Mouse (Mus musculus): ENCODE results near the gene Urad. TPM values are rescaled to one million over a fixed set of nuclear protein-coding genes. Genes with fewer than 3 reads are reported as not detected.

The Urad gene
- polyA plus RNA-seq, 1 experiment from 2014 or later: 1.6 TPM

DNA sequence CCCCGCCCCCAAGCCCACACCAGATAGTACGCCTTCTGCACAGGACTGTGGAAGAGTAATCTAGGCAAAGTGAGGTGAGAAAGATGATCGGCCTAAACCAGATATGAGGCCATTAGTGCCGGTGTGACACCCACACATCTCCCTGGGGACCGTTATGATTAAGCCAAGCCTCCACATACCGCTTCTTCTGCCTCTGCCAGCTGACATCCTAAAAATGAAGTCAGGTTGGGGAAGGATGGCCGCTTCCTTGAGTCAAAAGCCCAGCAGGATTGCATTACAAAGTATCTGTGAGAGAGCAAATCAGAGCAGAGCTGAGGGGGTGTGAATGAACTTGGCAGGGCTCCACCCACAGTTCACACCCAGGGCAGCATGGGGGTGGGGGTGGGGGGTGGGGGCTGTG, 10.5 kb upstream of the Urad start:
- Histone ChIP-seq H3K27ac (ENCODE audit: low read length) (no peak overlapping the region), H3K4me1 (ENCODE audit: control insufficient read depth, low read depth, low read length) (no peaks in the 10 kb centered on the region), H3K4me3 (ENCODE audit: low read depth, low read length) (no peak overlapping the region), H3K27me3 (ENCODE audit: control insufficient read depth, insufficient read depth, low read depth, low read length) (no peaks in the 10 kb centered on the region), H3K36me3 (ENCODE audit: control insufficient read depth, insufficient read depth) (no peaks in the 10 kb centered on the region), H3K9me3 (replicated peaks; ENCODE audit: control insufficient read depth, low read length) (no peaks in the 10 kb centered on the region), H3K4me2 (ENCODE audit: low read depth, low read length) (no peak overlapping the region), H3K9ac (ENCODE audit: low read depth, low read length) (no peak overlapping the region)
- no peak for ATAC-seq (ENCODE audit: low read depth)
- 38% methylated on average over 7 of the region's 7 CpGs for WGBS (ENCODE audit: insufficient replicate concordance)

GRCm38 (mm10) chr5:147331547-147331946, 9.3 kb upstream of the Urad start:
- H3K27me3 ChIP-seq (ENCODE audit: control insufficient read depth, insufficient read depth, low read depth, low read length): no peaks in the 10 kb centered on the region
- no peak overlapping the region for H3K4me3 ChIP-seq (ENCODE audit: low read depth, low read length)
- H3K9ac ChIP-seq (ENCODE audit: low read depth, low read length): no peak overlapping the region
- no peak for ATAC-seq (ENCODE audit: low read depth)
- H3K4me1 ChIP-seq (ENCODE audit: control insufficient read depth, low read depth, low read length): no peaks in the 10 kb centered on the region
- 38% methylated on average over 2 of the region's 2 CpGs for WGBS (ENCODE audit: insufficient replicate concordance)
- no peak overlapping the region for H3K4me2 ChIP-seq (ENCODE audit: low read depth, low read length)
- no peaks in the 10 kb centered on the region for H3K36me3 ChIP-seq (ENCODE audit: control insufficient read depth, insufficient read depth)
- H3K27ac ChIP-seq (ENCODE audit: low read length): no peak overlapping the region
- no peaks in the 10 kb centered on the region for H3K9me3 ChIP-seq (replicated peaks; ENCODE audit: control insufficient read depth, low read length)

- Histone ChIP-seq H3K9me3 (replicated peaks; ENCODE audit: control insufficient read depth, low read length) (no peaks in the 10 kb centered on the region), H3K36me3 (ENCODE audit: control insufficient read depth, insufficient read depth) (no peaks in the 10 kb centered on the region), H3K4me2 (ENCODE audit: low read depth, low read length) (no peak overlapping the region), H3K4me1 (ENCODE audit: control insufficient read depth, low read depth, low read length) (no peaks in the 10 kb centered on the region), H3K27ac (ENCODE audit: low read length) (no peak overlapping the region), H3K9ac (ENCODE audit: low read depth, low read length) (no peak overlapping the region), H3K27me3 (ENCODE audit: control insufficient read depth, insufficient read depth, low read depth, low read length) (no peaks in the 10 kb centered on the region), H3K4me3 (ENCODE audit: low read depth, low read length) (no peak overlapping the region)
- WGBS (ENCODE audit: insufficient replicate concordance): 62% methylated on average over 11 of the region's 11 CpGs
- ATAC-seq (ENCODE audit: low read depth): no peak
Observed at GRCm38 (mm10) chr5:147329946-147330345, 7.7 kb upstream of the Urad start.

DNA sequence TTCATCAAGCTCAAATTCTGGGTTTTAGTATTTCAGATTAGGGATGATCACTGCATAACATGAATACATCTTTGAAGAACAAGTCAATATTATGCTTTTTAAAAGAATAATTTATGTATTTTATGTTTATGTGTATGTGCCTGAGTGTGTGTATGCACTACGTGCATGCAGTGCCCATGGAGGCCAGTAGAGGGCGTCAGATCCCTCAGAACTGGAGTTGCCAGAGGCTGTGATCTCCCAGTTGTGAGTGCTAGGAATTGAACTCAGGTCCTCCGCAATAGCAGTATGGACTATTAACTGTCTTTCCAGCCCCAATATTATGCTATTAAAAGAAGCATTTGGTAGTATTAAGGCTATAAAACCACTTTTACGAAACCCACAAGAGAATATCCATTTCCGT, 5.4 kb upstream of the Urad start:
- no peak overlapping the region for H3K4me2 ChIP-seq (ENCODE audit: low read depth, low read length)
- no peaks in the 10 kb centered on the region for H3K9me3 ChIP-seq (replicated peaks; ENCODE audit: control insufficient read depth, low read length)
- 70% methylated on average over 5 of the region's 5 CpGs for WGBS (ENCODE audit: insufficient replicate concordance)
- no peak overlapping the region for H3K27ac ChIP-seq (ENCODE audit: low read length)
- no peak overlapping the region for H3K9ac ChIP-seq (ENCODE audit: low read depth, low read length)
- H3K27me3 ChIP-seq (ENCODE audit: control insufficient read depth, insufficient read depth, low read depth, low read length): no peaks in the 10 kb centered on the region
- no peaks in the 10 kb centered on the region for H3K36me3 ChIP-seq (ENCODE audit: control insufficient read depth, insufficient read depth)
- ATAC-seq (ENCODE audit: low read depth): no peak
- H3K4me3 ChIP-seq (ENCODE audit: low read depth, low read length): no peak overlapping the region
- H3K4me1 ChIP-seq (ENCODE audit: control insufficient read depth, low read depth, low read length): no peaks in the 10 kb centered on the region

DNA sequence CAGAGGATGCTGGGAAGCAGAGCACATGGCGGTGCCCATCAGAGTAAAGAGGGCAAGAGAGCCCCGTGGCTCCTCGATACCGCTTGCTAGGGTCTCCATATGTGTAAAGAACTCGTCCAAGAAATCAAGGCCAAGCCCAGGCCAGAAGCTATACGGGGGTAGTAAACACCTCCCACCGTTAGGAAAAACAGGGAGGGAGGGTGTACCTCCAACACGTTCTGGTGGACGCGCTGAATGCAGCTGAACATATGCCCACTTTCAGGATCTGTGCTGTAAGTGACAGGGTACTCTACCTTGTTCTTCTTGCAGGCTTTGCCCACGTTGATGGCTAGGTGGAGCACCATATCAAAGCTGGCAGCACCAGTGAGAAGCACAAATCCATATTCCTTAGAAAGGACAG, 3.7 kb upstream of the Urad start:
- H3K4me3 ChIP-seq (ENCODE audit: low read depth, low read length): no peak overlapping the region
- H3K36me3 ChIP-seq (ENCODE audit: control insufficient read depth, insufficient read depth): no peaks in the 10 kb centered on the region
- no peaks in the 10 kb centered on the region for H3K27me3 ChIP-seq (ENCODE audit: control insufficient read depth, insufficient read depth, low read depth, low read length)
- no peaks in the 10 kb centered on the region for H3K4me1 ChIP-seq (ENCODE audit: control insufficient read depth, low read depth, low read length)
- ATAC-seq (ENCODE audit: low read depth): no peak
- WGBS (ENCODE audit: insufficient replicate concordance): 62% methylated on average over 11 of the region's 11 CpGs
- H3K9me3 ChIP-seq (replicated peaks; ENCODE audit: control insufficient read depth, low read length): no peaks in the 10 kb centered on the region
- H3K9ac ChIP-seq (ENCODE audit: low read depth, low read length): no peak overlapping the region
- H3K4me2 ChIP-seq (ENCODE audit: low read depth, low read length): no peak overlapping the region
- H3K27ac ChIP-seq (ENCODE audit: low read length): no peak overlapping the region

DNA sequence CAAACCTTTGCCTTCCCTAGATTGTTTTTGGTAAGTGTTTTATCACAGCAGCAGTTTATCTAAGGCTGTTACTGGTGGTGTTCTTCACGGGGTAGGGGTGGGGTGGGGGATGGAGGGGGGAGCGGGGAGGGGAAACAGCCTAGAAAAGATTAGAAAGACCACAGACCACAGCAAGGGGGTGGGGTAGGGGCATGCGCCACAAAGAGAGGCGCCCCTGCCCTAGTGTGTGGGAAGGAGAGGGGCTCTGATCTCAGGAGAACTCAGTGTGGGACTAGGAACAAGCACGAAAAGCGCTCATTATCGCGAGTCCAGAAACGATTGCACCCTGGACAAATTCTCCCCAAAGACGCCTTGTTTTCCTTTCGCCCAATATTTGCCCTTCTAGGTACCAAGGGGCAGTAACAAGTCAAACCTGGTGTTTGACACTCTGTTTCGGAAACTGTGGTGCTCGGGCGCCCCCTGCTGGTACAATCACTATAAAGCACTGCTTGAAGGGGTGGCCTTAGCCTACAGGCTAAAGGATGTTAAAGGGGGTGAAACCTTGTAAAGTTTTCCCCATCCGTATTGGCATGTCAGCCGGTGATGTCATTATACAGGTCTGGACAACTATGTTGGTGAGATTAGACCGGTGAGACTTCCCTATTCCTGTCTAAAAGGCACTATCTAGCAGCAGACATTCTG, 1.1 kb upstream of the Urad start:
- no peak overlapping the region for H3K9ac ChIP-seq (ENCODE audit: low read depth, low read length)
- H3K9me3 ChIP-seq (replicated peaks; ENCODE audit: control insufficient read depth, low read length): no peaks in the 10 kb centered on the region
- 3% methylated on average over 17 of the region's 17 CpGs for WGBS (ENCODE audit: insufficient replicate concordance)
- ATAC-seq (ENCODE audit: low read depth): no peak
- peak overlapping the region; percentile 8; the same call in 1 of the 2 replicates for H3K4me2 ChIP-seq (ENCODE audit: low read depth, low read length)
- no peaks in the 10 kb centered on the region for H3K4me1 ChIP-seq (ENCODE audit: control insufficient read depth, low read depth, low read length)
- no peak overlapping the region for H3K27ac ChIP-seq (ENCODE audit: low read length)
- no peaks in the 10 kb centered on the region for H3K36me3 ChIP-seq (ENCODE audit: control insufficient read depth, insufficient read depth)
- H3K4me3 ChIP-seq (ENCODE audit: low read depth, low read length): no peak overlapping the region
- peaks cover 6% of the 10 kb centered on the region; the same call in 1 of the 2 replicates for H3K27me3 ChIP-seq (ENCODE audit: control insufficient read depth, insufficient read depth, low read depth, low read length)

GRCm38 (mm10) chr5:147319653-147320052, 2.6 kb downstream of the Urad start:
- no peak for ATAC-seq (ENCODE audit: low read depth)
- Histone ChIP-seq H3K27me3 (ENCODE audit: control insufficient read depth, insufficient read depth, low read depth, low read length) (peaks cover 40% of the 10 kb centered on the region), H3K4me3 (ENCODE audit: low read depth, low read length) (no peak overlapping the region), H3K9me3 (replicated peaks; ENCODE audit: control insufficient read depth, low read length) (no peaks in the 10 kb centered on the region), H3K4me2 (ENCODE audit: low read depth, low read length) (no peak overlapping the region), H3K4me1 (ENCODE audit: control insufficient read depth, low read depth, low read length) (no peaks in the 10 kb centered on the region), H3K27ac (ENCODE audit: low read length) (no peak overlapping the region), H3K36me3 (ENCODE audit: control insufficient read depth, insufficient read depth) (no peaks in the 10 kb centered on the region), H3K9ac (ENCODE audit: low read depth, low read length) (no peak overlapping the region)

GRCm38 (mm10) chr5:147317991-147318390, 4.2 kb downstream of the Urad start:
- 25% methylated on average over 7 of the region's 7 CpGs for WGBS (ENCODE audit: insufficient replicate concordance)
- no peaks in the 10 kb centered on the region for H3K9me3 ChIP-seq (replicated peaks; ENCODE audit: control insufficient read depth, low read length)
- H3K27me3 ChIP-seq (ENCODE audit: control insufficient read depth, insufficient read depth, low read depth, low read length): peaks cover 56% of the 10 kb centered on the region
- no peaks in the 10 kb centered on the region for H3K36me3 ChIP-seq (ENCODE audit: control insufficient read depth, insufficient read depth)
- H3K4me1 ChIP-seq (ENCODE audit: control insufficient read depth, low read depth, low read length): no peaks in the 10 kb centered on the region
- H3K9ac ChIP-seq (ENCODE audit: low read depth, low read length): no peak overlapping the region
- H3K4me2 ChIP-seq (ENCODE audit: low read depth, low read length): no peak overlapping the region
- H3K4me3 ChIP-seq (ENCODE audit: low read depth, low read length): no peak overlapping the region
- H3K27ac ChIP-seq (ENCODE audit: low read length): no peak overlapping the region
- ATAC-seq (ENCODE audit: low read depth): no peak

DNA sequence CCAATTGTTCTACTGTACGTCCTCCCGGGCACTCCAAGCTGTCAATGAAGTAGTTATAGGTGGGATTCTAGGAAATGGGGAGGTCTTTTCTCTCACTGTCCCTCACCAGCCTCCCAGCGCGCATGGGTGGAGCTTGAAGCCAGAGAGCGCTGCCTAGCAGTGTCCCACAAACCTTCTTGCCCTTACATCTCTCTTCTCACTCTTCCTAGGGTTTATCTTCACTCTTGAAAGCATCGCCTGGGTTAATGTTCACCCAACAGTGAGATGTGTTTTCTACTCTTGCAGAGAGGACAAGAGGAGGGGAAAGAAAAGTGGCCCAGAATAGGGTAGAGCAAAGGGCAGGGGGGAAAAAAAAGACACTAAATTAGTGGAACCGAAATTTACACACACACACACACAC, 4.9 kb downstream of the Urad start:
- Histone ChIP-seq H3K4me3 (ENCODE audit: low read depth, low read length) (no peak overlapping the region), H3K9ac (ENCODE audit: low read depth, low read length) (no peak overlapping the region), H3K4me1 (ENCODE audit: control insufficient read depth, low read depth, low read length) (no peaks in the 10 kb centered on the region), H3K4me2 (ENCODE audit: low read depth, low read length) (no peak overlapping the region), H3K27ac (ENCODE audit: low read length) (no peak overlapping the region), H3K27me3 (ENCODE audit: control insufficient read depth, insufficient read depth, low read depth, low read length) (peaks cover 63% of the 10 kb centered on the region), H3K9me3 (replicated peaks; ENCODE audit: control insufficient read depth, low read length) (no peaks in the 10 kb centered on the region), H3K36me3 (ENCODE audit: control insufficient read depth, insufficient read depth) (no peaks in the 10 kb centered on the region)
- no peak for ATAC-seq (ENCODE audit: low read depth)
- WGBS (ENCODE audit: insufficient replicate concordance): 5% methylated on average over 7 of the region's 7 CpGs

Data from liver, embryonic 16.5 days (tissue).